ENCODE assay signal across 8 mouse cellular contexts in genomic region chr7:101974505-101974904, GRCm38 (mm10). TPM values are rescaled to one million over a fixed set of nuclear protein-coding genes. Genes with fewer than 3 reads are reported as not detected.
DNase-seq lines count a peak whose midpoint lies in the region; ATAC-seq lines count a peak whose summit lies in the region.

No protein-coding gene starts in this region.

- peaks cover 57% of the 10 kb centered on the region for H3K4me1 ChIP-seq in megakaryocyte, embryonic 14.5 days
- H3K4me1 ChIP-seq in forebrain, embryonic 12.5 days = peaks cover 30% of the 10 kb centered on the region

- H3K36me3 ChIP-seq in megakaryocyte, embryonic 14.5 days (replicated peaks; ENCODE audit: low read length) = peaks cover 41% of the 10 kb centered on the region
- peaks cover 20% of the 10 kb centered on the region; the same call in 1 of the 2 replicates for H3K36me3 ChIP-seq in forebrain, embryonic 12.5 days (replicated peaks)

- H3K9ac ChIP-seq in forebrain, embryonic 12.5 days = no peak overlapping the region

- ATAC-seq in cerebellum, adult (ENCODE audit: insufficient number of reproducible peaks, low FRiP score, low TSS enrichment) = no peak
- ATAC-seq in megakaryocyte, adult 5-6 weeks (ENCODE audit: poor library complexity, severe bottlenecking) = no peak
- ATAC-seq in megakaryocyte progenitor cell, adult 5-6 weeks (replicated peaks; ENCODE audit: poor library complexity) = peak; percentile 18; the same call in 1 of the 2 replicates
- no peak for ATAC-seq in granulocyte monocyte progenitor cell, adult 5-6 weeks (replicated peaks; ENCODE audit: poor library complexity, severe bottlenecking)
- ATAC-seq in forebrain, embryonic 12.5 days (ENCODE audit: low FRiP score) = no peak

- no peaks in the 10 kb centered on the region for H3K9me3 ChIP-seq in megakaryocyte, embryonic 14.5 days
- no peaks in the 10 kb centered on the region for H3K9me3 ChIP-seq in forebrain, embryonic 12.5 days

- no peak overlapping the region for H3K4me2 ChIP-seq in forebrain, embryonic 12.5 days

- DNase-seq in cerebellum, adult 11-12 months = peak; percentile 44
- DNase-seq in heart, adult 8-10 months (ENCODE audit: low spot score) = peak; percentile 50

- WGBS in forebrain, embryonic 12.5 days = 74% methylated on average over 2 of the region's 2 CpGs

- H3K27me3 ChIP-seq in megakaryocyte, embryonic 14.5 days (replicated peaks) = no peaks in the 10 kb centered on the region
- H3K27me3 ChIP-seq in forebrain, embryonic 12.5 days = no peaks in the 10 kb centered on the region

- peak overlapping the region; percentile 38 for H3K4me3 ChIP-seq in megakaryocyte, embryonic 14.5 days (replicated peaks)
- no peak overlapping the region for H3K4me3 ChIP-seq in forebrain, embryonic 12.5 days (replicated peaks)

- no peak overlapping the region for H3K27ac ChIP-seq in forebrain, embryonic 12.5 days

RNA-seq across cellular contexts. Expression of gene Numa1, which starts 40.6 kb away (rescaled TPM):
- polyA plus RNA-seq in megakaryocyte, embryonic 14.5 days (2012; ENCODE audit: insufficient read depth, low replicate concordance) = 57.5 and 58.2 TPM in 2 replicates
- 71.4 and 82.2 TPM in 2 replicates for total RNA-seq in megakaryocyte, adult 5-6 weeks (2015)
- 122 and 139 TPM in 2 replicates for total RNA-seq in megakaryocyte, adult 5-6 weeks (2017)
- total RNA-seq in heart, adult 8-10 months (2022) = 100 to 1,000 TPM in 2 of 4 experiments, 10 to 100 TPM in 2; 90.6 to 103 (median 98.5) TPM
- total RNA-seq in megakaryocyte progenitor cell, adult 5-6 weeks (2015) = 83.1 and 93.8 TPM in 2 replicates
- total RNA-seq in megakaryocyte progenitor cell, adult 5-6 weeks (2017) = 156 and 190 TPM in 2 replicates
- 114 and 116 TPM in 2 replicates for total RNA-seq in granulocyte monocyte progenitor cell, adult 5-6 weeks (2014; fragmentation: Nextera tagmentation)
- total RNA-seq in granulocyte monocyte progenitor cell, adult 5-6 weeks (2017) = 153 and 204 TPM in 2 replicates
- 112 and 123 TPM in 2 replicates for polyA plus RNA-seq in forebrain, embryonic 12.5 days (2016; fragmentation: Nextera tagmentation; extraction: Ambion mirVana)

RNA-seq across cellular contexts. Expression of gene Lrrc51, which starts 40.8 kb away (rescaled TPM):
- polyA plus RNA-seq in megakaryocyte, embryonic 14.5 days (2012; ENCODE audit: insufficient read depth, low replicate concordance) = not detected in 2 replicates
- total RNA-seq in megakaryocyte, adult 5-6 weeks (2015) = 0.82 and 1.1 TPM in 2 replicates
- 0.70 TPM in 1 of 2 replicates, not detected in the other for total RNA-seq in megakaryocyte, adult 5-6 weeks (2017)
- total RNA-seq in heart, adult 8-10 months (2022) = 1 to 10 TPM; 4.3 to 6.2 (median 5.4) TPM
- total RNA-seq in megakaryocyte progenitor cell, adult 5-6 weeks (2015) = 1.9 and 3.8 TPM in 2 replicates
- 1.0 TPM in 1 of 2 replicates, not detected in the other for total RNA-seq in megakaryocyte progenitor cell, adult 5-6 weeks (2017)
- total RNA-seq in granulocyte monocyte progenitor cell, adult 5-6 weeks (2014; fragmentation: Nextera tagmentation) = 4.0 and 6.1 TPM in 2 replicates
- total RNA-seq in granulocyte monocyte progenitor cell, adult 5-6 weeks (2017) = 3.8 TPM in 1 of 2 replicates, not detected in the other
- 6.5 and 7.3 TPM in 2 replicates for polyA plus RNA-seq in forebrain, embryonic 12.5 days (2016; fragmentation: Nextera tagmentation; extraction: Ambion mirVana)

RNA-seq across cellular contexts. Expression of gene Il18bp, which starts 44.0 kb away (rescaled TPM):
- 24.3 and 28.3 TPM in 2 replicates for polyA plus RNA-seq in megakaryocyte, embryonic 14.5 days (2012; ENCODE audit: insufficient read depth, low replicate concordance)
- total RNA-seq in megakaryocyte, adult 5-6 weeks (2015) = 8.8 and 11.1 TPM in 2 replicates
- 4.9 and 5.4 TPM in 2 replicates for total RNA-seq in megakaryocyte, adult 5-6 weeks (2017)
- 10 to 100 TPM in 2 of 4 experiments, 1 to 10 TPM in 2; 7.1 to 15.8 (median 9.8) TPM for total RNA-seq in heart, adult 8-10 months (2022)
- 3.1 and 7.6 TPM in 2 replicates for total RNA-seq in megakaryocyte progenitor cell, adult 5-6 weeks (2015)
- total RNA-seq in megakaryocyte progenitor cell, adult 5-6 weeks (2017) = 2.1 and 2.5 TPM in 2 replicates
- 5.8 and 12.6 TPM in 2 replicates for total RNA-seq in granulocyte monocyte progenitor cell, adult 5-6 weeks (2014; fragmentation: Nextera tagmentation)
- total RNA-seq in granulocyte monocyte progenitor cell, adult 5-6 weeks (2017) = 1.1 and 3.7 TPM in 2 replicates
- polyA plus RNA-seq in forebrain, embryonic 12.5 days (2016; fragmentation: Nextera tagmentation; extraction: Ambion mirVana) = 4.4 and 4.8 TPM in 2 replicates
